Mouse (Mus musculus) liver, embryonic 13.5 days (tissue): Measurements from ENCODE around the gene Asgr2. TPM values are rescaled to one million over a fixed set of nuclear protein-coding genes. Genes with fewer than 3 reads are reported as not detected.

Experiments used
- ATAC-seq: fragments of 200-750 bp; cut with Nextera tagmentation; 2 replicates; pipeline ENCODE4 v1.8.0; 2017; ENCODE audit warnings: low read depth, mild to moderate bottlenecking, moderate number of reproducible peaks, moderate library complexity
- DNase-seq: peaks from one replicate; pipeline ENCODE4 v3.0.0; 2022
- H3K27ac ChIP-seq: fragments of 300-500 bp; sonication (generic); 2 replicates; pipeline ENCODE4 v1.5.1; 2015; ENCODE audit warnings: moderate library complexity, mild to moderate bottlenecking, inconsistent platforms
- H3K27me3 ChIP-seq: fragments of 300-500 bp; sonication (generic); 2 replicates; pipeline ENCODE4 v1.6.1; 2015; ENCODE audit warnings: mild to moderate bottlenecking, inconsistent platforms
- H3K36me3 ChIP-seq: fragments of 300-500 bp; sonication (generic); 2 replicates; pipeline ENCODE4 v1.6.1; 2015; ENCODE audit warnings: mild to moderate bottlenecking, inconsistent platforms
- H3K4me1 ChIP-seq: fragments of 300-500 bp; sonication (generic); replicated peaks from 2 replicates; pipeline ENCODE4 v1.6.1; 2015; ENCODE audit warnings: inconsistent platforms
- H3K4me2 ChIP-seq: fragments of 300-500 bp; sonication (generic); 2 replicates; pipeline ENCODE4 v1.6.1; 2015; ENCODE audit warnings: inconsistent platforms, mild to moderate bottlenecking, moderate library complexity
- H3K4me3 ChIP-seq: fragments of 300-500 bp; sonication (generic); replicated peaks from 2 replicates; pipeline ENCODE4 v1.5.1; 2015; ENCODE audit warnings: mild to moderate bottlenecking, inconsistent platforms
- H3K9ac ChIP-seq: fragments of 300-500 bp; sonication (generic); 2 replicates; pipeline ENCODE4 v1.6.1; 2015; ENCODE audit warnings: mild to moderate bottlenecking, inconsistent platforms
- H3K9me3 ChIP-seq: fragments of 300-500 bp; sonication (generic); replicated peaks from 2 replicates; pipeline ENCODE4 v1.6.1; 2016; ENCODE audit warnings: inconsistent platforms
- WGBS: fragments of 180-500 bp; shearing (Covaris S2); methylation state at CpG from one replicate; pipeline ENCODE4 v1.1.7; 2015; ENCODE audit not compliant: insufficient replicate concordance; 5-methylcytosine and 5-hydroxymethylcytosine counted together
- polyA plus RNA-seq: library from polyadenylated mRNA; unstranded; fragments of >200 nt; fragmentation: Nextera tagmentation; extraction: Ambion mirVana; gene quantifications from 2 replicates; pipeline ENCODE4 v1.2.1, GENCODE M21; 2015

Gene Asgr2
- polyA plus RNA-seq, 1 experiment from 2014 or later, result 5.2 TPM

- H3K27ac ChIP-seq, result no peak overlapping the region
- H3K4me3 ChIP-seq, result no peak overlapping the region
- DNase-seq (no peak), ATAC-seq (no peak)
- H3K4me2 ChIP-seq, result no peak overlapping the region
- H3K27me3 ChIP-seq, result no peaks in the 10 kb centered on the region
- no peaks in the 10 kb centered on the region for H3K36me3 ChIP-seq
- no peaks in the 10 kb centered on the region for H3K9me3 ChIP-seq
- 51% methylated on average over 3 of the region's 3 CpGs for WGBS
- H3K4me1 ChIP-seq, result no peaks in the 10 kb centered on the region
- H3K9ac ChIP-seq, result no peak overlapping the region
Measured at GRCm38 (mm10) chr11:70151072-70151471, 58.6 kb downstream of the Asgr2 start.

Other genes starting within 250 kb of the Asgr2 start
- gene Plscr3, start 246.3 kb upstream of the Asgr2 start, polyA plus RNA-seq, result 28.0 and 29.9 TPM in 2 replicates
- 0.76 and 1.5 TPM in 2 replicates for gene Tnk1, start 233.9 kb upstream of the Asgr2 start, polyA plus RNA-seq
- gene Tmem95, start 214.6 kb upstream of the Asgr2 start, polyA plus RNA-seq, result not detected in 2 replicates
- 0.89 and 1.3 TPM in 2 replicates for gene Kctd11, start 211.2 kb upstream of the Asgr2 start, polyA plus RNA-seq
- 4.4 and 4.9 TPM in 2 replicates for gene Acap1, start 197.1 kb upstream of the Asgr2 start, polyA plus RNA-seq
- 0.89 and 1.0 TPM in 2 replicates for gene 2810408A11Rik, start 191.7 kb upstream of the Asgr2 start, polyA plus RNA-seq
- 2.3 and 2.8 TPM in 2 replicates for gene Neurl4, start 191.6 kb upstream of the Asgr2 start, polyA plus RNA-seq
- gene Gps2, start 178.8 kb upstream of the Asgr2 start, polyA plus RNA-seq, result 107 and 116 TPM in 2 replicates
- 1,847 and 1,941 TPM in 2 replicates for gene Eif5a, start 170.7 kb upstream of the Asgr2 start, polyA plus RNA-seq
- gene Ybx2, start 156.8 kb upstream of the Asgr2 start, polyA plus RNA-seq, result 0.28 and 0.30 TPM in 2 replicates
- gene Slc2a4, start 144.5 kb upstream of the Asgr2 start, polyA plus RNA-seq, result 14.2 TPM in 2 replicates
- gene Cldn7, start 127.9 kb upstream of the Asgr2 start, polyA plus RNA-seq, result 2.4 and 4.2 TPM in 2 replicates
- gene Ctdnep1, start 111.5 kb upstream of the Asgr2 start, polyA plus RNA-seq, result 8.7 and 10.1 TPM in 2 replicates
- gene Elp5, start 110.1 kb upstream of the Asgr2 start, polyA plus RNA-seq, result 84.9 and 86.9 TPM in 2 replicates
- gene Gabarap, start 101.5 kb upstream of the Asgr2 start, polyA plus RNA-seq, result 259 and 294 TPM in 2 replicates
- 29.8 and 32.7 TPM in 2 replicates for gene Phf23, start 96.9 kb upstream of the Asgr2 start, polyA plus RNA-seq
- 6.4 and 7.4 TPM in 2 replicates for gene Dvl2, start 92.0 kb upstream of the Asgr2 start, polyA plus RNA-seq
- gene Acadvl, start 77.2 kb upstream of the Asgr2 start, polyA plus RNA-seq, result 83.7 and 87.2 TPM in 2 replicates
- gene Dlg4, start 75.7 kb upstream of the Asgr2 start, polyA plus RNA-seq, result 1.1 and 1.2 TPM in 2 replicates
- gene Asgr1, start 38.6 kb upstream of the Asgr2 start, polyA plus RNA-seq, result 1.4 and 1.8 TPM in 2 replicates
- gene Mgl2, start 37.7 kb downstream of the Asgr2 start, polyA plus RNA-seq, result 1.2 and 1.3 TPM in 2 replicates
- gene Clec10a, start 63.6 kb downstream of the Asgr2 start, polyA plus RNA-seq, result 0.27 and 0.32 TPM in 2 replicates
- gene Slc16a11, start 120.1 kb downstream of the Asgr2 start, polyA plus RNA-seq, result 0.73 and 0.83 TPM in 2 replicates
- 4.8 and 7.5 TPM in 2 replicates for gene Slc16a13, start 128.4 kb downstream of the Asgr2 start, polyA plus RNA-seq
- gene Bcl6b, start 137.2 kb downstream of the Asgr2 start, polyA plus RNA-seq, result 1.6 and 1.8 TPM in 2 replicates
- 82.5 and 85.7 TPM in 2 replicates for gene 0610010K14Rik, start 145.3 kb downstream of the Asgr2 start, polyA plus RNA-seq
- 6.5 and 7.1 TPM in 2 replicates for gene Gm21988, start 147.2 kb downstream of the Asgr2 start, polyA plus RNA-seq
- gene Rnasek, start 147.2 kb downstream of the Asgr2 start, polyA plus RNA-seq, result 155 and 175 TPM in 2 replicates
- gene Alox12, start 162.7 kb downstream of the Asgr2 start, polyA plus RNA-seq, result 19.5 and 21.6 TPM in 2 replicates
- 0.06 and 0.10 TPM in 2 replicates for gene Alox12e, start 230.0 kb downstream of the Asgr2 start, polyA plus RNA-seq